Mouse (Mus musculus) megakaryocyte-erythroid progenitor cell, adult 5-6 weeks (primary cell): ENCODE measurements at regions not wholly inside any gene's neighbourhood (a gene's known extent, or its start where the extent isn't known, plus 50 kb on each side); places are given as distances from the start of the nearest gene placed in this dataset.

Experiments used
- ATAC-seq: replicated peaks from 2 replicates; pipeline ENCODE4 v1.8.0; 2016; ENCODE audit warnings: mild to moderate bottlenecking, inconsistent platforms; ENCODE audit not compliant: severe bottlenecking, poor library complexity, low FRiP score, low TSS enrichment

DNA sequence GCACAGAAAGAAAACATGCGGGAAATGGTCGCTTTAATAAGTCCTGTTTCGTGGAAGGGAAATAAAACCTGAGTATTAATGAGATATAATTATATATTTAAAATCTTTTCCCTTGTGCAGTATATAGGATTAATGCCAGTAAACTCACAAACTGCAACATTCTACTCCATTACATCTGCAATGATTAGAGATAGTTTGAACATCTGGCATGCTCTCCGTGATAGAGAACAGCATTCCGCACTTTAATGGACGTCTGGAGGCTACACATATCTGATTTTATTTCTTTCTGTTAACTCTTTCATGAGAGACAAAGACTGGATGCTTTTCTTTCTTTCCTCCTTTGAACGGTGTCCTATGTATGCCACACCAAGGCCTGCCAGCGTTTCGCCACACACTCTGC lies 480.9 kb downstream of the Zfp536 start:
- no peak for ATAC-seq

DNA sequence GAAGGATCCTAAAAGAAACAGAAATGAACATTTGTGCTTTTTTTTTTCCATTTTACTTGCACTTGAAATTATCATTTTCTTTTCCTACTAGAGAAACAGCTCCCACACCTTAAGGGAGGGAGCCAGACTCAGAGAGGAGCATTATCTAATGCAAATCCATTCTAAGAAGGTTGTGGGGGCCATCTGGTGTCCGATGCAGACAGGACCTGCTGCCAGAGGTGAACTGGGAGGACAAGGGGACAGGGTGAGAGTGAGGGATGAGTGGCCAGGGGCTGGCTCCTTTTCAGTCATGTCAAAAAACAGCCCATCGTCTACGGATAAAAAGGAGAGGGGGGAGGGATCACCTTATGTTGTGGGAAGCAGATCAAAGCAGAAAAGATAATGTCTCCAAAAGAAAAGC lies 474.6 kb downstream of the Zfp536 start:
- no peak for ATAC-seq

DNA sequence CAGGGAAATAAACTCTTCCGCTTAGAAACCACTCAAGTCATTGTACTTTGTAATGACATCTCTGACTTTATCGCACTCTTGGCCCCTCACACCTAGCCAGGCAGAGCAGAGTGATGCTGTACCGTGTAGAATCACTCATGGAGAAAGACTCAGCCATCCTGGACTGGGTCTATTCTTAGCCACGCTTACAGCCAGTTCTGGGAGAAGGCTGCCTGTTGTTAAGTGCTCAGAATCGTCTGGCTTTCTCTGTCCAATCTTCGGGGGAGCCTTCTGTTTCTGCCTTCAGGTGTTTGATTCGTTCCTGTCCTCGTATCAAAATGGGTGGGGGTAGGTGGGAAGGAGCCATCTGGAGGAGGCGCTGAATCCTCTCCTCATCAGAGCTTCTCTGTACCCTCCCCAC lies 468.0 kb downstream of the Zfp536 start:
- ATAC-seq: no peak

DNA sequence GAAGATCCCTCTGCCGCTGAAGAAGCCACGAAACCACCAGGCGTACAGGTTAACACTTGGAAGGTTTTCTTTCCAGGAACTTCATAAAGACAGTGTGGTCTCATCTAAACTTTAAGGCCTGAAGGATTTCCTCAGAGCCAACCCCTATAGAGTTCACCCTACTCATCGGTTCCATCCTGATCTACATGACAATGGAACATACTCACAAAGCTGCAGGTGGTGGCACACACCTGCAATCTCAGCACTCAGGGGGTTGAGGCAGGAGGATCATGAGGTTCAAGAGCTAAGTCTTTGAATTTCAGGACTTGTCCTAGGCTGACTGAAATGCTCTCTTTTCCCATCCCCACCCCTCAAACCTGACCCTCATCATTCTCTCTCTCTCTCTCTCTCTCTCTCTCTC lies 466.2 kb downstream of the Zfp536 start:
- ATAC-seq: no peak

DNA sequence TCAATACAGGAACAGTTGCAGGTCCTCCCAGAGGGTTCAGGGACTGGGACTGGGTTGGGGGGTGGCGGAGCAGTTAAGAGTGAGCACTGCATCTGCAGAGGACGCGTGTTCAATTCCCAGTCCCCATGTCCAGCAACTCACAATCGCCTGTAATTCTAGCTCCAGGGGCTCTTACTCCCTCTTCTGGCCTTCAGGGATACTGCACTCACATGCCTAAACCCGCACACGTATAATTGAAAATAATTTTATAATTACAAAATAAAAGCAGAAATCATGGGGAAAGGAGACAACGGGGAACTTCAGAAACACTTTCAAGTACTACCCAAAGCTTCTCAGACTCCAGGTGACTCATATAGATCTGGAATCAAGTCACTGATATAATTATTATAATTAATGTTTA lies 448.8 kb downstream of the Zfp536 start:
- ATAC-seq: no peak

DNA sequence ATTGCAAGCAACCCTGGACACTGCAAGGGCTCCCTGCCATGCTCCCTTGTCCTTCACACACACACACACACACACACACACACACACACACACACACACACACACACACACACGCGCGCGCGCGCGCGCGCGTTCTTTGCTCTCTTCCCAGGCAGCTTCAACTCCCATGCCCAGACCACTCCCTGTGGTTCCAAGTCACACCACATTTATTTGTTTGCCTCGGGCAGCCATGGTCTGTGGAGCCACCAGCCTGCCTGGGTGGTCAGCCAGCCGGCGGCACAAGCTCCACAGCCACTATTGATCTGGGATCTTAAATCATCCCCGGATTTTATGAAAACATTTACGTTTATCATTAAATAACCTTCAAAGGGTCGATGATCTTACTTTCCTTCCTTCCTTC lies 440.0 kb downstream of the Zfp536 start:
- no peak for ATAC-seq

DNA sequence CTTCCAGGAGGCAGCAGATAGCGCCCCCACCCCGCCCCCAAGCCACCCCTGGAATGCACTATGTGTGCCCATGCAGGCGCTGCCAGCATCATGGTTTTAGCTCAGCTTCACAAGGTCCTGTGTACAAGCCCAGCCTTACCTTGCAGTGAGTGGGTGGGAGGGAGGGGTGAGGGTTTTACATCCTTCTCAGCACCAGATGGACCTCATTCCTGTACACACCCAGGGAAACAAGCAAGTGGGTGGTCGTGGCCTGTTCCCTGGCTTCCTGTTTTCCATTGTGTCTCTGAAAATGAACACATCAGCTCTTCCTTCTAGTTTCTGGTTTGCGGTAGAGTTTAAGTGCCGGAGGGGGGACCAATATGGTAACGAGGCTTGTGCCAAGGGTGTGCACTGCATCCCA lies 438.2 kb downstream of the Zfp536 start:
- ATAC-seq: no peak

DNA sequence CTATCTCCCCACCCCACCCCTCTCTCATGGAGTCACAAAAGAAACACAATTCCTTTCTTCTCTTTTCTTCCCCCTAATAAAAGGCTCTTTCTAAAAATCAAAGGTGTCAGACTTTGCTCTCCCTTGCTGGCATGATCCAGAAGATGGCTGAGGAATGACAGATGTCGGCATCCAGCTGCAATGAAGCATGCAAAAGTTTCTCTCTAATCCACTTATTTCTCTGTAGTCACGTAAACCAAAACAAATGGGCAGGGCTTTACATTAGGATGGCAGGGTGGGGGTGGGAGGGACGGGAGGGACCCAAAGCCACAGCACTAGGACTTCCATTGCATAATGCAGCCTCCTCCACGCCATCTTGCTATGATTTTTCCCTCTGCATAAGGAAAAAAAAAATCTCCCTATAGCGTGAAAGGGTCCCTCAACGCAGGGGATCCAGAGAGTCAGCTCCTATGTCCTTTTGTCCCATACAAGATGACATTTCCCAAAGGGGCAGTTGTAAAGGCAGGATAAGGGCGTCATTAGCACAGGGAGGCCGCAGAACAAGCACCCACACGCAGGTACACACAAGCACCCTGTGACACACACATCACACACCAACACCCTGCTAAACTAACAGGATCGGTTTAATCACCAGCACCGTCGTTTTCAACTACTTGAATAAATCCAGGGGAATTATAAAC lies 437.1 kb downstream of the Zfp536 start:
- no peak for ATAC-seq

DNA sequence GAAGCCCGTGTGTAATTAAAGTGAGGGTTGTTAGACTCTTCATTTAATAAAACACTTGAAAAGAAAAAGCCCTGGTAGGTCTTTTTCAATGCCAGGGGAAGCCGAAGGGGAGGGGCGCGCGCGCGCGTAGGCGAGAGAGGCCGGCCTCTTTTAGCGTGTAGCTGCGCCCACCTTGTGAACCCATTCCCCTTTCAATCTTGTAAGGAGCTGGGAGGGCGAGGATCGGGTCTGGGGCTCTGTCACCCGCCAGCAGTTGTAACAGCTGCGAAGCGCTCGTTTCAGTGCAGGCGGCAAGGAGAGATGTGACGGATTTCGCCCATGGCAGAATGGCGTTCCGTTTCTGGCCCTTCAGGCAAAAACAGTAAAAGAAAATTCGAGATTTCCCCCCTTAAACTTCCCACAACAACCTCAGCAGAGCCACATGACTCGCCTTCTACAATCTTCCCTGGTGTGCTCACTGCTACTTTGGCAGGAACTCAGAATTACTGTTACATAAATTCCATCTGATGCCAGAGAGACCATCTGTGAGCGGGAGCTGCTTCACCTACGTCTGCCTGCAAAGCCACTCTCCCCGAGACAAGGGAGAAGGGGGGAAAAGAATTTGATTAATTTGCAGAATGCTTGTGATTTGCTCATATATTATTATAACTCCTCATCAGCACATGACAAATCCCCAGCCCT lies 436.4 kb downstream of the Zfp536 start:
- no peak for ATAC-seq

DNA sequence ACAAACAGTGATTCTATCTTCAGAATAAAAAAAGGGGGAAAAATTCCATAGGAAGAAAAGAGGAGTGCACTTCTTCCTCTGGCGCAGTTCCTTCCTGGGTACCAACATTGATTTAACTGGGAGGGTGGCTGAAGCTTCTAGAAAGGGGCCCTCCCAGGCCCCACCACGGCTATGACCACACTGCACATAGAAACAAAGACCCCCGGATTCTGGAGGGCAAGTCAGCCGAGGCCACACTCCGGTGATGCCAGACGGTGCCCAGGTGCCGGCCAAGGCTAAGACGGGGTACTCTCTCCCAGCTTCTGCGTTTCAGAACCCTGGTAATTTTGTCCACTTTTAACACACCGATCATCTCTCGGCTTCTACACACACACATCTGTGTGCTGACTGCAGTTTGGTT lies 435.8 kb downstream of the Zfp536 start:
- ATAC-seq: no peak

DNA sequence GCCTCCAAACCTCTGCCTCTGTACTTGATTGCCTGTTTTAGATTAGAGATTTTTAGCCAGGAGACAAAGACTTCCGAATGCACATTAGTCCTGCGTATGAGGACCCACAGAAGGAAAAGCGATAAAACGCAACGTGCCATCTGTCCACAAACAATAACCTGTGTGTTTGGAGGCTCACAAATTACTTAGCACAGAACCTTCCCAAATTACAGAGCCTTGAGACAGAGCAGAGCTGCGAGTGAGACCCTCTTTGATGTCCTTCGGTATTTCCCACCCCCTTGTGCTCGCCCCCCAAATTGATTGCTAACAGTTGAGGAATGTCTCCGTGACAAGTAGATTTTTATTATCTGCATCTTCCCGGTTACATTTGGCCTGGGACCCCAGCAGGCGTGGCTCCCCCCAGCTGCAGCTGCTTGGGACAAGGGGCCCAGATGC lies 435.4 kb downstream of the Zfp536 start:
- ATAC-seq: no peak

DNA sequence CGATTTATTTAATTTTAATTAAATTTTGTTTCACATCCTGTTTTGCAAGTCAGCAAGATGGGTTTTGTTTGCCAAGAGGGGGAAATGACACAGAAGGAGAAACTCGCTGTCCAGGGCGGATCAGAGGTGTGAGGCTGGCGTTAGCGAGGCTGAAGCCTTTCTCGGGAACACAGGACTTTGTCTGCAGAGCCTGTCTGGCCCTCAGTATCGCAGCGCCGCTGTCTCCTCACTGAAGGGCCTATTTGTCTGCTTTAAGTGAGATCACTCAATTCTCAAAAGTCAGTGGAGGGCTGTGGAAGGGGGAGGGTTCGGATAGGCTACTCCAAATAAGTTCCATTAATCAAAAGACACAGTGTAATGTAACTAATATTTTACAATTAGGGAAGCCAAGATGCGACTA lies 430.8 kb downstream of the Zfp536 start:
- no peak for ATAC-seq

DNA sequence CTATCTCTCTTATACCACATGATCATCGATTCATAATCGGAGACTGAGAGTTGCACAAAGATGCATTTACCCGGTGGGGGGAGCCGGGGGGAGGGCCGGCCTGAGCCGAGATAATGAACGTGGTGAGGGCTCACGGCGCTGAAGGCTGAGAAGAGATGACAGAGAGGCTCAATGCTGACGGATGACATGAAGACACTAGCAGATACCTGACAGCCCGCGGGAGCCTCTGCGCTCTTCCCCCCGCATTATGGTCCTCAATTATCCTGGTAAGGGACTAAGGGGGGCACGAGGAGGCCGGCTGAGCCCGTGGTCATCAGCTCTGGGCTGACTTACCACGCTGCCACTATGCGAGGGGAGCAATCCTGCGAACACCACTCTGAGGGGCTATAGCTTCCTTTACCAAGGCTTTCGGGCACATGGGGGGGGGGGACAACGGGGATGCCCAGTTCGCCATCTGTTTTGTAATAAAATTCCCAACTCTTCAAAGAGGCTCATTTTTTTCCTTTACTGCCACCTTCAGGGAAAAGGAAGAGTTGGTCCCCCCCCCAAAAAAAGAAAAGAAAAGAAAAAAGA lies 430.3 kb downstream of the Zfp536 start:
- ATAC-seq: no peak

DNA sequence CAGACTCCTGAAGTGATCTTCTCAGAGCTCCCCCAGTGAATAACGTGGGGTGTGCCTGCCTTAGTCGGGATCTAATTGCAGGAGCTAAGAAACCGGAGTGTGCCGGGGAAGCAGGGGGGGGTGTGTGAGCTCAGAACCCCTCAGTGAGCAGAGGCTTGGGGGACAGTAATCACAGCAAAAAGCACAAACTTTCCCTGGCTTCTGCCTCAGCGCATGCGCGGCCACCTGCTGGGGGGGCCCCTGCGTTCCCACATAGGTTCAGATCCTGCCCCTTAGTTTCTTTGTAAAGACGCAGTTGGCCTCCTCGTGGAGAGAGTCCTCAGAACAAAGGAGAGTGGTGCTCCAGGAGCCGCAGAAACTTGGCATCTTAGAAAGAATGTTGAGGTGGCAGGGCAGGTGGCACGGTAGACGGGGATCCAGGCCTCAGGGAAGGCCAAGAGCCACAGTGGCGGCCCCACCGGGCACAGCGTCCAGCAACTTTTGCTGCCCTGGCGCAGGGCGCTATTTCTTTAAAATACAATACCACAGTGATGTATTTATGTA lies 429.7 kb downstream of the Zfp536 start:
- no peak for ATAC-seq

DNA sequence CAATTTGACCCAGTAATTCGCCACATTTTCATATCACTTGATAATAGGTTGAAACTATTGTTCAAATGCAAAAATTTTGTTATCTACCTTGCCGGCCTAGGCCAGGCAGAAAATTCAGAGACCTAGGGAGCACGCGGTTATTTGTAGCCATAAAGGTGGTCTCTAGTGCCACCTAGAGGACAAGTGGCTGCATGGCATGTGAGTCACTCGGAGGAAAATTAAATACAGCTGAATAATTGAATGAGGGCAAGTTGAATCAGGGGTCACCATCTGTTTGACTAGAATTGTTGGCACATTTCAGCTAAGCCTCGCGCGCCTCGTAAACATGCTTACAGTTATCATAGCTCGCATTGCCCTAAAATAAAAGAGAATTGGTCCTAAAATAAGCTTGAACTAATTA lies 427.4 kb downstream of the Zfp536 start:
- ATAC-seq: 0 out of 2 replicates have a peak, but pooled peaks have one; percentile 50

DNA sequence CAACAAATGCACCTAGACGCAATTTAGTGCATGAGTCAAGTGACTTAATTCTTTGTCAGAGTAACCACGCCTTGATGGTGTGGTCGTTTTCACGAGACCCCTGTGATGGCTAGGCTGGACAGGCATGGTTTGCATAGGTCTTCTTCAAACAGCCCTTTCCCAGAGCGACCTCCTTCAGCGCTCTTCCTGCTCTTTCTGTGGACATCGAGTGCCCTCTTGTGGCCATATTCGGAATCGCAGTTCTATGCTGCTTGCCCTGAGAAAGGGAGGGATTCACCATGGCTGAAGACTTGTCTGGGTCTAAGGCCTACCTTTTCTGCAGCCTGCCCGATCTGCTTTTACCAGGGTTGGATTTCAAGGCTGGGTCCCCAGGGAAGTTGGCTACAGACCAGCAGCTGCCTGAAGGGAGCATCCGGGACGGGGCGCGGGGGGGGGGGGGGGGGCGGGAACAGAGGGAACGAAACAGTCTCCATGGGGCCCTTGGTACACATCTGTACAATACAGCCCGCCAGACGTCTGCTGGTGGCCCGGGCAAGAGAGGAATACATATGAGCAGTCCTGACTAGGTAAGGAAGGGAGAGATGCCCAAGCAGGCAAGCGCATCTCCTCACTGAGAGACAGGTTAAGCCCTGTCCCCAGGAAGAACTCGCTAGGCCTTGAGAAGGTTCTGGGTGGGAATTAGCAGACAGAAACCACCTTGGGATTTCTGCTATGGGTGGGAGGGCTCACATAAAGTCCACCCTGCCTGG lies 415.6 kb downstream of the Zfp536 start:
- peak; percentile 80 for ATAC-seq

DNA sequence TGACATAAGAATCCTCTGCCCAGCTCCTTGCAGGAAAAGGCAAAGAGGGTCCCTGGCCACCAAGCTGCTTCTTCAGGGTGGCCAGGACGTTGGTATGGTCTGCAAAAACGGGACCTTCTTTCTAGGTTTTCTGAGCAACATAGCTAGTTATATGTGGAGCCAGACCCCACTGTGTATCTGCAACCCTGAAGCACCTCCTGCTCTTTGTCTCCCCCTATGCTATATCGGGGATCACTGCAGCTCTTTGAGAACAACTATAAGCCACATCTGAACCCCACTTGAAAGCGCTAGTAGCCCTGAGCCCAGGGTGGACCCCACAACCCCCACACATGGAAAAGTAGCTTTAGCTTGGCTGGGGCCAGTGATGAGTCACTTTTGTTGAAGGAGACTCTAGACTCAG lies 414.9 kb downstream of the Zfp536 start:
- ATAC-seq: peak; percentile 57

DNA sequence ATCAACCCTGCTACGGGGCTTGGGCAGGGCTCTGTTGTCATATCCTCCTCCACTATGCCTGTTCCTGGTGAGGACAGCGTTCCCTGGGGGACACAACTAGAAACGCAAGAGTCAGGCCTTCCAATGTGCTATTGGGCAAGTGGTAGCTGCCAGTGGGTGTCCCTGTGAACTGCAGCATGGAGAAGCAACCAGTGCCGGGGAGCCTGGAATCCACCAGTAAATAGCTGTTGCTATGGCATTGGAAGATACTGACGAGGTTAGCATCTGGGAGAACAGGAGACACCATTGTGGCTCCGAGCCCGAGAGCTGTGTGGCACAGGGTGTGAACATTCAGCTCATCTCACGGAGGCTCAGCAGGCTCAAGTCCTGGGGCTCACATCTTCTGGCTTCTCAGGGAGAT lies 414.0 kb downstream of the Zfp536 start:
- ATAC-seq: no peak

DNA sequence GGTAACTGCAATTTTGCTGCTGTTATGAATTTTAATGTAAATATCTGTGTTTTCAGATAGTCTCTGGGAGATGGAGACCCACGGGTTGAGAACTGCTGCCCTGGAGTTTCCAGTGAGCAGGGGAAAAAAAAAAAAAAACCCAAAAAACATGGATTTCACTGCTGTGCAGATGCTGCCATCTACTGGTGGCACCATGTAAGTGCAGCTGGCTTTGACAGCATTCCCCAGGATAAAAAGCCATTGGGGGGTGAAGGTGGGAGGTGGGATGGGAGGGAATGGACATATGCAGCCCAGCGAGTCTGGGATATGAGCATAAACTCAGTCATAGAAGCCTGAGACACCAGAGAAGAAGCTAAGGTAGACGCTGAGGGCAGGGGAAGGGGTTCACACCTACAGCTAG lies 413.3 kb downstream of the Zfp536 start:
- no peak for ATAC-seq

DNA sequence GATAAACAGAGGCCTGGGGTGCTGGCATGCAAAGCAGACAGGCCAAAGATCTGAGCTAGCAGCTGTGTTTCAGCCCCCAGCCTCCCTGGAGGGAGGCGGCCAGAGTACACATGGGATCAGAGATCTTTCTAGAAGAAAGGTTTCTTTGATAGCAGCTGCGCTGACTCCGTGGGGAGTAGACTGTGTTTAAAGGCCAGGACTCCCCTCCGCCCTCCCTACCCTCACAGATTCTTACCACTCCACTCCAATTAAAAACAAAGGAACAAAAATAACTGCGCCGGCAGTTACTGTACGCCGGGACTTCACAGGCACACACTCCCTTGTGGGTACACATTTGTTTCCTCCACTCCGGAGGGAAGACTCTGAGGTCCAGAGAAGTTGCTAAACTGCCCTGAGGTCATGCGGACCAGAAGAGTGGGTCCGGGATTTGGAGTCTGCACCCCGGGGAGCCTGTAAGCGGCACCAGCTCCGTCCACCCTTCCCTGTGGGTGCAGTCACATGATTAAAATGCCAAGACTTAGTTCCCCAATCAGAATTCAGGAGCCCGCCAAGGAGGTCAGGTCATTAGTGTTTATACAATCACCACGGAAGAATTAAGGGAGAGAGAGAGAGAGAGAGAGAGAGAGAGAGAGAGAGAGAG lies 411.5 kb downstream of the Zfp536 start:
- ATAC-seq: no peak
